ENCODE assay signal across 12 mouse cellular contexts in genomic region chr6:128029517-128030348, GRCm38 (mm10).
A peak's percentile ranks its signal among the peaks of the same experiment; 100 is the strongest.
DNase-seq lines count a peak whose midpoint lies in the region; ATAC-seq and TF ChIP-seq lines count a peak whose summit lies in the region.
"Had no signal": no experiment of that assay in that cellular context is flagged by ENCODE, and none has a peak within 500 bp of the region (broad histone marks: within the 10 kb centered on the region; RNA-seq: fewer than 3 reads in every experiment).

No protein-coding gene starts in this region.

- TF ChIP-seq CTCF in kidney, adult 2 months (conservative IDR thresholded peaks at IDR 0.05; ENCODE audit: insufficient read depth, insufficient read length, low read depth, low read length): no peak

- H3K9me3 ChIP-seq in kidney, embryonic 16.5 days (ENCODE audit: low read length): no peaks in the 10 kb centered on the region
- H3K9me3 ChIP-seq in limb, embryonic 10.5 days (replicated peaks): no peaks in the 10 kb centered on the region
- H3K9me3 ChIP-seq: embryonic facial prominence, embryonic 12.5 days; hindbrain, embryonic 13.5 days; neural tube, embryonic 15.5 days had no signal

- ATAC-seq in kidney, embryonic 16.5 days (ENCODE audit: low FRiP score, low TSS enrichment): no peak

- intact Hi-C loops in gastrocnemius, postnatal 36 days (cut with DNase I): loop anchor here (2.0 to 5.0 kb wide), 3 partner anchors 37 to 117 kb away; no protein-coding TSS in a partner anchor
- intact Hi-C loops in left cerebral cortex, postnatal 10 days (cut with DNase I): loop anchor here (5.0 to 10.0 kb wide), 3 partner anchors 57 to 115 kb away; partner anchors contain the start of gene Tspan9

- DNase-seq in gastrocnemius, adult 18-20 months (ENCODE audit: low spot score): peak; percentile 57
- no peak for DNase-seq in gastrocnemius, postnatal 36 days
- DNase-seq in kidney, adult 2 months: peak; percentile 63
- peak; percentile 9 for DNase-seq in adipocyte (ENCODE audit: low spot score)
- DNase-seq in limb, embryonic 10.5 days (ENCODE audit: low spot score): no peak
- no peak for DNase-seq in left cerebral cortex, postnatal 10 days (ENCODE audit: extremely low spot score in 1 of 2, low spot score in 2 of 2)
- DNase-seq: layer of hippocampus, adult 9-11 months; lung, embryonic 14.5 days had no signal

- no peak overlapping the region for H3K27ac ChIP-seq in kidney, adult 2 months (ENCODE audit: insufficient read depth, low read depth, low read length)
- H3K27ac ChIP-seq in kidney, embryonic 16.5 days (ENCODE audit: low read length): no peak overlapping the region
- peak overlapping the region; percentile 19; the same call in 1 of the 2 replicates for H3K27ac ChIP-seq in limb, embryonic 10.5 days
- H3K27ac ChIP-seq: embryonic facial prominence, embryonic 12.5 days; hindbrain, embryonic 13.5 days; neural tube, embryonic 15.5 days had no signal

- no peaks in the 10 kb centered on the region for H3K36me3 ChIP-seq in kidney, adult 2 months (ENCODE audit: control insufficient read depth, insufficient read depth, low read length)
- no peaks in the 10 kb centered on the region for H3K36me3 ChIP-seq in kidney, embryonic 16.5 days (ENCODE audit: insufficient read depth, low read length)
- no peaks in the 10 kb centered on the region for H3K36me3 ChIP-seq in limb, embryonic 10.5 days
- H3K36me3 ChIP-seq: embryonic facial prominence, embryonic 12.5 days; hindbrain, embryonic 13.5 days; neural tube, embryonic 15.5 days had no signal

- H3K27me3 ChIP-seq in kidney, adult 2 months (replicated peaks; ENCODE audit: control insufficient read depth, insufficient read depth, low read length): no peaks in the 10 kb centered on the region
- peaks cover 8% of the 10 kb centered on the region; the same call in 1 of the 2 replicates for H3K27me3 ChIP-seq in kidney, embryonic 16.5 days (ENCODE audit: insufficient read depth, low read length)
- H3K27me3 ChIP-seq in limb, embryonic 10.5 days (ENCODE audit: low read depth, poor library complexity, severe bottlenecking): peaks cover 19% of the 10 kb centered on the region

- TF ChIP-seq POLR2A in kidney, adult 2 months (IDR thresholded peaks at IDR 0.05; ENCODE audit: low read depth, low read length): no peak

- WGBS in kidney, adult 2 months: 66% methylated on average over 9 of the region's 9 CpGs
- 90% methylated on average over 9 of the region's 9 CpGs for WGBS in kidney, embryonic 16.5 days
- WGBS in limb, embryonic 10.5 days: 89% methylated on average over 9 of the region's 9 CpGs

- no peak overlapping the region for H3K4me2 ChIP-seq in kidney, embryonic 16.5 days (replicated peaks; ENCODE audit: low read depth, low read length)
- H3K4me2 ChIP-seq: embryonic facial prominence, embryonic 12.5 days; hindbrain, embryonic 13.5 days; lung, embryonic 14.5 days; neural tube, embryonic 15.5 days had no signal

- peaks cover 13% of the 10 kb centered on the region; the same call in 1 of the 2 replicates for H3K4me1 ChIP-seq in kidney, adult 2 months (ENCODE audit: control insufficient read depth, insufficient read depth, low read length)
- peaks cover 23% of the 10 kb centered on the region for H3K4me1 ChIP-seq in kidney, embryonic 16.5 days (ENCODE audit: insufficient read depth, low read length)
- peaks cover 75% of the 10 kb centered on the region for H3K4me1 ChIP-seq in limb, embryonic 10.5 days

- no peak overlapping the region for H3K9ac ChIP-seq in kidney, embryonic 16.5 days (replicated peaks; ENCODE audit: low read length)
- H3K9ac ChIP-seq: embryonic facial prominence, embryonic 12.5 days; hindbrain, embryonic 13.5 days; lung, embryonic 14.5 days; neural tube, embryonic 15.5 days had no signal

- no peak overlapping the region for H3K4me3 ChIP-seq in kidney, adult 2 months (ENCODE audit: insufficient read depth, low read depth, low read length)
- H3K4me3 ChIP-seq in kidney, embryonic 16.5 days (ENCODE audit: low read length): no peak overlapping the region
- no peak overlapping the region for H3K4me3 ChIP-seq in limb, embryonic 10.5 days
- H3K4me3 ChIP-seq: embryonic facial prominence, embryonic 12.5 days; hindbrain, embryonic 13.5 days; neural tube, embryonic 15.5 days had no signal

Comparison
In these comparisons a context has a peak if more than half of its experiments do, and no peak if none do; other contexts are left out.
1. DNase-seq: peak in gastrocnemius, adult 18-20 months (single experiment), kidney, adult 2 months (single experiment) and adipocyte (single experiment); none in gastrocnemius, postnatal 36 days (0 of 2), limb, embryonic 10.5 days (single experiment) and left cerebral cortex, postnatal 10 days (0 of 2).